Mouse (Mus musculus) Muller cell, postnatal 12 days (primary cell): ENCODE results near the gene Gm1113.

ENCODE experiments used
- DNase-seq: peaks from one replicate; pipeline ENCODE4 v3.0.0-alpha.2; 2015; ENCODE audit errors: inconsistent ontology term

The Gm1113 gene

DNA sequence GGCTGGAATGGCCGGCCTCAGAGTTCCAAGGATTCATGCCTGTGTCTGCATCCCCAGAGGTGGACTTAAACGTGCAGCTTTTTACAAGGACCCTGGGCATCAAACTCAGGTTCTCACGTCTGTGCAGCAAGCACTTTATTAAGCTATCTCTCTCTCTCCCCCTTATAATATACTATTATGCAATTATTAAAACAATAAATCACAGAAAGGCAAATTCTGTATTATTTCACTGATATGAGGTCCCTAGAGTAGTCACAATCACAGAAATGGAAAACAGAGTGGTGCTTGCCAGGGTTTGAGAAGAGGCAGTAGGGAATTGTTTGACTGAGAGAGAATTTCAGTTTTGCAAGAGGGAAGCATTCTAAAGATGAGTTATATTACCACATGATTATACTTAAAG, 11.1 kb upstream of the Gm1113 start:
- no peak for DNase-seq

DNA sequence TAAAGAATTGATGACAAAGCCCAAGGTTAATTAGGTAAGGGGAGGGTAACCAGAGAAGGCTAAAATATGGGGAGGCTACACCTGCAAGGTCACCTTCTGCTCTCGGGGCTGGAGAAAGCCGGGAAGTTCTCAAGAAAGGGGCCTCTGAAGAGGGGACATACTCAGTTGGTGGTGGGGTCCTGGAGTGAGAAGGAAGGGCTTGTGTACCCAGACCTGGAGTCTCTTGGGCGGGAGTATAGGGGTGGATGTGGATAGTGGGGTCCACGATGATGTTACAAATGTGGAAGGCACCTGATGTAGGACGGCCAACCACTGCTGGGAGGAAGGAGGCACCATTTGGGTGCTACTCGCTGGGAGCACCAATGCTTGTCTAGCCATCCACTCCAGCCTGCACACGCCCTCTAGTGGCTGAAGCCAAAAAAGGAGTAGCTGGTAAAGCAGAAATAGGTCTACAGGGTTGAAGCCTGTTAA, 5.9 kb upstream of the Gm1113 start:
- DNase-seq: peak; percentile 69

DNA sequence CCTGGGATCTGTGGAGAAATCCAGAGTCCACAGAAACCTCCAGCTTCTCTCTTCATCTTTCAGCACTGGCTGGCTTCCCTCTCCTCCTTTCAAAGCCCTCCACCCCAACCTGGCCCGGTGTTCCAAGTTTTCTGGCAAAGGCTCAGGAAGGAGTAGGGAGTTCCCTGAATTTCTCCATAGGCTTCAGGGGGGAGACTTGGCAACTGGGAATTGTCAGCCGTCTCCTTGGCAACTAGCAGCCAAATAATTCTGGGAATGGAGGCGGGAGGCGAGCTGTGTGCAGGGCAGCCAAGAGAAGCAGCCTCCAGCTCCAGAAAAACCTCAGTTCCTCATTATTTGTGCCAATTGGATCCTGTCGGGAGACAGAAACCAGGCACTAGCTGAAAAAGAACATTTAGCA, 5.5 kb upstream of the Gm1113 start:
- DNase-seq: peak; percentile 79

DNA sequence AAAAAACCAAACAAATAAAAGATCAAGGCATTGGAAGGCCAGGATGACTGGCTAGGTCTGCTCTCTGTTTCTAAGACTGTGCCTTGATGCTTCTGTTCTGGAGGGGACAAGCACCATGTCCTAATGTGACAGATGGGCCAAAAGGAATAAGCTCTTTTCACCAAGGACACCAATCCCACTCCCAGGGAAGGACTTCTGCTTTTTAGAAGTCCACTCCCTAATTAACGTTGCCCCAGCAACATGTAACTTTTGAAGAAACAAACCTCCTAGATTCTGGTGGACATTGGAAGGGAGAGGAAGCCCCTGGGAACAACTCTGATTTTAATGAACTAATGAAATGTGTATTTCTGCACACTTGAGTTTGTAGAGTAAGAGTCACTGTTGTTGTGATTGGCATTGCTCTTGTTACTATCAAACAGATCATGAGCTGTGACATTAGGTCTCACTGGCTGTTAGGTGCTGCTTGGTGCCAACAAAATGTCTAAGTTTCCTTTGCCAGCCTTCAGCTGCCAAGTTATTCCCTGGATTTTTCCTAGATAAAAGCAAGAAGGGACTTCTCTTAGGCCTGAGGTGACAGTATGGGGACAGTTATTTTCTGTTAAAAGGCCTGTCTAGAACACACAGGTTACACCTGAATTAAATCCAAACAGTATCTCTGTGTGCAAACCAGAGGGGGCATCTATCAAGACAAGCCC, 4.9 kb upstream of the Gm1113 start:
- no peak for DNase-seq

DNA sequence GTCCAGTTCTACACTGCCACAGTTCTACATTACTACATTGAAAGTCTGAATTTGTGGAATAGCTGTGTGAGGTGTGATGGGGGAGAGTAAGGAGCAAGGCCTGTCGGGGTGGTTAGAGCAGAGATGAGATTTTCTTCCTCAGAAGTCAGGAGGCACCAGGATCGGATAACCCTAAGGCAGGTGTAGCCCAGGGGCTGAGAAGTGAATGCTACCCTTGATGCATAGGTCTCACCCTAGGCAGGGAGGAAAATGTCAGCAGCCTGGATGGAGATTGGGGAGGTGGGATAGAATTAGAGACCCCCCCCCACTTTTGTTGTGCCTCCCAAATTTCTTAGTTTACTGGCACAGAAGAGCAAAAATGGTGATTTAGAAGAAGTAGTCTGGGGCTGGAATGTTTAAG, 4.2 kb upstream of the Gm1113 start:
- no peak for DNase-seq

DNA sequence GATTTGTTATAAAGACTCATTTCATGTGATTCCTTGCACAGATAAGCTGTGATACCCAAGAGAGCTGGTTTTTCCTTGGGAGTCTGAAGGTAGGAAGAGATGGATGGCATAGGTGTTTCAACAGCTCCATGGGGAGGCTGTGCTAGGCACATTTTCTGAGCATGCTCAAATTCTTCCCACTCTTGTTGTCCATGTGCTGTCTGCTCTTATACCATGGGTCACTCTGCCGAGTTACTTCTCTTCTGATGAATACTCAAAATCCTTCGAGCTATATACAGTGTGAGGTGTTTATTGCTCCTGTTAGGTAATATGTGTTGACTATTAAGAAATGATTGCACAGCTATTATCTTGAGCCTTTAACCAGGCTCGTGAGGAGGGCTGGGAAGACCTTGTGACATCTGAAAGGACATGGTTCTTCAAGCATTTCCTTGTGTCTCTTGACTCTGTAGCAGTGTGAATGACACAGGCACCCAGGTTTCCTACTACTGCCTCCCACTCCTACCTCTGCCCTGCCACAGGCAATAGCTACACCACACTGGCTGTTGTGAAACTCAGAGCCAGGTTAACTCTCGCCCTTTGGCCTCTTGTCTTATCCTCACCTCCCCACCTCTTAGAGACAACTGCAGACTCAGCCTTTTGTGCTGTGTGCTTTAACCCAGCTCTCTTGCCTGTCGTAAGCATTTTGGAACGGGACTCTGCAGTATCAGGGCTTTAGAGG, 2.7 kb upstream of the Gm1113 start:
- no peak for DNase-seq

DNA sequence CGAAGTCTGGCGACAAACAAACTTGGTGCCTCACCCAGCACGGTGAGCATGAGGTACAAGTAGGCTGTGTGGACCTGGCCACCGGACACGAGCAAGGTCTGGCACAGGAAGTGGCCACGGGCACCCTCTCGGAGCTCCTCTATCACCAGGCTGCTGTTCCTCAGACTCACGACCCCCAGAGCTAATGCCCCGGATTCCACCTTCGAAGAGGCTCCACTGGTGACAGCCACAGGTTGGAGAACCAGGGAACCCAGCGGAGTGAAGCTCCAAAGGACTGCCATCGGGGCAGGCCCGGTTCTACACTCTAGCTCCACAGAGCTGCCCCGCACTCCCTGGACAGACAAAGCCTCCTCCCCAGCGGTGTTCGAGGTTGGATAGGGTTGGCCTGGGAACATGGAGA, 1.4 kb downstream of the Gm1113 start:
- no peak for DNase-seq

DNA sequence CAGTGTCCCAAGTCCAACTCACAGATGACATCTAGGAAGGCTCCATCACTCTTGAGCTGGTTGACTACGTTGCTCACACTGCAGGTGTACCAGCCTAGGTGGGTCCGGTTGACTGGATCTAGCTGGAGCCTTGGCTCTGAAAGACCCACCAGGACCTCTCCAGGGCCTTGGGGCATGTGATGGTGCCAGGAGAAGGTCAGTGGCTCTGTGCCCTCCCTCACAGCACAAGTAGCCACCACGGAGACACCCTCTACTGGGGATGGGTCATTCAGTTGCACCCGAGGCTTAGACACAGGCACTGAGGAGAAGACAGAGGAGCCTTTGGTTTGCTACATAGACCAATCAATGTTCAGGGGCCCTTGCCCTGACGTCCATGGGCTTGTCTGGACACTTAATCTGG, 1.9 kb downstream of the Gm1113 start:
- no peak for DNase-seq

DNA sequence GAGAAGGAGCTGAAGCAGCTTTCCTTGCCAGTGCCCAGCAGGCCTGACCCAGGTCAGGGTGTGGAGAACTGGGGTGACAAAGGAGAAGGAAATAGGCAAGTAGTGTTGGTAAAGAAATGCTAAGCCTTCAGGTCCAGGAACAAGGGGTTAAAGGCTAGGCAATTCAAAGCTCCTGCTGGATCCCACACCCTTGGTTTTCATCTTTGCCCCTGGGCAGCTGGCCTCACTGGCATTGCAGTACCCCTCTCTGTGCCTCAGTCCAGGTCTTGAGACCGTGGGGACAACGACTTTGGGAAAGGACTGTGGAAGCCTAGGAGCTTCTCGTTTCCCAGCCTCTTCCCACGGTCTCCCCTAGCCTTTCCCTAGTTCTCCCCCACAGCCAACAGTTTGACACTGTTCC, 4.2 kb downstream of the Gm1113 start:
- no peak for DNase-seq

DNA sequence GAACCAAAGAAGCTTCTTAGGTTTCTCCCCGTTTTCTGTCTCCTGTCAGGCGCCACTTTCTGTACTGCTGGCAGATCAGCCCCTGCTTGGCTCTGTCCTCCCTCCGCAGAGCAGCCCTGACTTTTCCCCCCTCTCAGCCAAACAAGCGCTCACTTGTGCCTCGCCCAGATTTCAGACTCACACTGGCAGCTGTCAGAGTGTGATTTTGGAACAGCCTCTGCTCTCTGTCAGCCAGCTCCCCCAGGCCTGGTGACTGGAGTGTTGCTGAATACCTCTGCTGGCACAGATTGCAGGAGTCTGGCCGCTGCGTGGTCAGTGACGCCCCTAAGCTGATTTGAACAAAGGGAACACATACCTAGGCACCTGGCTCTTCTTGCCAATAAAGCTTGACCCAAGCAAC, 9.8 kb downstream of the Gm1113 start:
- peak; percentile 69 for DNase-seq

DNA sequence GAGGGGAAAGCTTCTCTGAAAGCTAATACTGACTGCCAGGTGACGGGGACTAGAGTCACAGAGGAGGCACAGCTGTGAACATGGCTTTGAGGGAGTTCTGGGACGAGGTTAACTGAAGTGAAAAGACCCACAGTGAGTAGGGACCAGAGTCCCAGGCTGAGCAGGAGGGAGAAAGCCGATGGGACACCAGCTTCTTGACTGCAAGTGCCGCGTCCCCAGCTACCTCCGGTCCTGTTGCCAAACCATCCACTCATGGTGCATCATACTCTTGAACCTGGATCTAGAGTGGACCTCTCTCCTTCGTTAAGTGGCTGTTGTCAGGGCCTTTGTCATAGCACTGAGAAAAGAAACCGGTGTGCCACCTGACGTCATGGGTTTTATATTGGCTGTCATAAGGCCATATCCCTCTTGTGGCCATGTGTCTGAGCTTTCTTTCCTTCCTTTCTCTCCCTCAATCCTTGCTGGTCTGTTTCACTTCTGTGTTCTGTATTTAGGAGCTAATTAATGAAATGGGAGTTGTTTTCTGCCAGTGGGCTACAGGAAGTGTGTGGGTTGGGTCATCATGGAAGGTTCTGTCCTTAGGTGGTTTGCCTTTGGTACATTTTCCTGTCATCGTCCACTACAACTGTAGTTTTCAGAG, 15.6 kb downstream of the Gm1113 start:
- no peak for DNase-seq

DNA sequence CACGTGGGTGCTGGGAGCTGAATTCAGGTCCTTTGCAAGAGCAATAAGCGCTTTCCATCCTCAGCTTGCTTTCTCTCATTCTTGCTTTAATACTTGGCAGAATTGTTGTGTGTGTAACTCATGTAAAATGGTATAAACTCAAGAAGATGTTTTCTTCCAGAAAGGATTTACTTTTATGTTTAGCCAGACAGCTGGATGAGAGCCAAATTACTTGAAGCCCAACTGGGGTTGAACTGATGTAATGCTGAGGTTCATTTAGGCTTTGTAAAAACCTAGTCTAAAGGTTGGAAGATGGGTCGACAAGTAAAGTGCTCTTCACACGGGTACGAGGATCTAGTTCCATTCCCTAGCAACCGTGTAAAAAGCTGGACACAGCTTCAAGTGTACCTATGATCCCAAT, 18.1 kb downstream of the Gm1113 start:
- DNase-seq: no peak

DNA sequence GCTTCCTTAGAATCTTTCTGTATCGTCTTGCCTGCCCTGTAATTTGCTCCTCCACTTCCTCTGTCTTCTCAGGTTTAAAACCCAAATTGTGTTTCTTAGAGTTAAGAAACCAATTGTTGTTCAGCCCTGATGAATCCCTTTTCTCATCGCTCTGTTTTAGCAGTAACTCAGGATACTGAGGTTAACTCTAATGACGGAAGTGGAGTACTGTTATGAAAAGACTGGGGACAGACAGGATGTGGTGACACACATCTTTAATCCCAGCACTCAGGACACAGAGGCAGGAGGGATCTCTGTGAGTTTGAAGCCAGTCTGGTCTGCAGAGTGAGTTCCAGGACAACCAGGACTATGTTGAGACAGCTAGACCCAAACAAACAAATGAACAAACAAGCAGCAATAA, 22.6 kb downstream of the Gm1113 start:
- no peak for DNase-seq

DNA sequence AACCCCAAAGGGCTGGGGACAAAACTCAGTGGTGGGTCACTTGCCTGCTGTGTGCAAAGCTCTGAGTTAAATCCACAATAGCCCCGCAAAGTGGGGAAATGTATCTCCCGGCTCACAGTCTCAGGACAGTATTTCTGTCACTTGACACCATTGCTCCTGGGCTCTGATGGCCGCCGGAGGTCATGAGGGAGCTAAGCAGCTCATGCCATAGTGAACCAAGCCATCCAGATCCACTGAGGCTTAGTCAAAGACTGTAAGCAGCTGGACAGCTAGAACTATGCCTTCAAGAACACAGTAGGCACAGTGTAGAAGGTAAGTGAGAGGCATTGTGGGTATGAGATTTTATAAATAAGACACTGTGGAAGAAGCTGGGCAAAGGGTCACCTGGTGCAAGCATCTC, 23.1 kb downstream of the Gm1113 start:
- no peak for DNase-seq

DNA sequence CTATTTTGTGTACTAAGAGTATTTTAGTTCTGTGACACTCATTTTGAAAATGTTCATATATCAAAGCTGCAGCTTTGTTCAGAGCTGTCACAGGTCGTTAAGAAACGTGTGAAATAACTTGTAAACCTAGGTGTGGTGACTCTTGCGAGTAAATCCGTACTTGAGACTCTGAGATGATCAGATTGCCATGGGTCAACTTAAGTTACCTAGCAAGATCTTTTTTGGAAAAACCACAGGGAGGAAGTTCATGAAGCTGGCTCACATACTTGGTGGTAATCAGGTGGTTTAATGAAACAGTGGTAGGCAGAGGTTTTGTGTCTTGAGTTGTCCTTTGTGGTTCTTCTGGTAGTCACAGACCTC, 24.4 kb downstream of the Gm1113 start:
- DNase-seq: no peak

DNA sequence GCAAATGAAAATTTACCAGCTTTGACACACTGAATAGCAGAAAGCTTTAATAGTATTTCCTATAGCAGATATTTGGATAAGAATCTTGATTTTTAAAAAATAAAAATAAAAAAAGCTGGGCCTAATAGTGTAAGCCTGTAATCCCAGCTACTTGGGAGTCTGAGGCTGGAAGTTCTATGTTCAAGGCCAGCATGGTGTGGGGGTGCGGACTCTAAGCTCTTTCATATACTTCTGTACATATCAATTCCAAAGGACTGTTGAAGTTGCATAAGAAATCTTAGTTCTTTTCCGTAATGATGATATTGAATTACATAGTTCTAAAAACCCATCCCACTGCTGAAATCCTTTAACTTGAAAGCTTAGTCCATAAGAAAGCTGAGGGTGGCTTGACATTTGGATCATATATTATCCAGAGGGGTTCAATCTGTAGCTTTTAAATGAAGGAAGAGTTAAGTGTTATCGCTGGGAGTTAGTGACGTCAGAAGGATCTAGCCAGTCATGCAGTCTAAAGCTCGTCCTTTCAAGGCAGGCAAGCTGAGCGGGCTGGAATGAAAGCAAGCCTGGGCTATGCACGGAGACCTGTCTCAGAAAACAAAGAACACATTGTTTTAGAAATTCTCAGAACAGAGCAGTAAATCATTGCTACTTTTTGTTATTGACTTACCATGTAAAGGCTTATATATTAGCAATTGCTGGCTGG, 24.9 kb downstream of the Gm1113 start:
- DNase-seq: peak; percentile 52

DNA sequence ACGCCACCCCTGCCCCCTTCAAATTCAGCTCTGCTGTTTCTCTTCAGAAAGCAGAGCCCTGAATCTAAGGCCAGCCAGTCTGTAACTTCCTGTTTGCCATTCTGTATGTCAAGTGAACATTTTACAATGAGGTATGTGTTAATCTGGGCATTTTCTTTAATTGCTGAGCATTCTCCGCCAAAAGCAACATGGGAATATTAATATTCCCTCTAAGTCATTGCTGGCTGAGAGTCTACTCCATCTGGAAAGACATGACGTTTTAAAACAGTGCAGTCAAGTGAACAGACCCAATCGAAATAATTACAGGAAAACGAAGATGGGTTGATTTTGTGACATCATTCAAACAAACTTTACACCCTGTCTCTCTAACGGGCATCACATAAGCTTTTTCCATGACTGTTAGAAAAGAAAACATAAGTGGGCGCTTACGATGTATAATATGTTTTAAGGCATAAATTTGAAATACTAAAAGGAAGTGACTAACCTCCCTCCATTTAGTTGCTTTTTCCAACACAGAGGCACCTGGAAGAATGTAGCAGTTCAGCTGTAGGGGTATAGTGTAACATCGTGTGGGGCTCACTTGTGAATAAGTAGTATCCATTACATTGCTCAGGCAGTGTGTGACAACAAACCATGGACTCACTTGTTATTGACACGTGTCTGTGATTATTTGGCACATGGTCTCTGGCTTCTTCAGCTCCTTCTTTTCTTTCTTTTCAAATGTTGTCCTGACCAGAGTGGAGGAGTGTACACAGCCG, 26.8 kb downstream of the Gm1113 start:
- DNase-seq: no peak

DNA sequence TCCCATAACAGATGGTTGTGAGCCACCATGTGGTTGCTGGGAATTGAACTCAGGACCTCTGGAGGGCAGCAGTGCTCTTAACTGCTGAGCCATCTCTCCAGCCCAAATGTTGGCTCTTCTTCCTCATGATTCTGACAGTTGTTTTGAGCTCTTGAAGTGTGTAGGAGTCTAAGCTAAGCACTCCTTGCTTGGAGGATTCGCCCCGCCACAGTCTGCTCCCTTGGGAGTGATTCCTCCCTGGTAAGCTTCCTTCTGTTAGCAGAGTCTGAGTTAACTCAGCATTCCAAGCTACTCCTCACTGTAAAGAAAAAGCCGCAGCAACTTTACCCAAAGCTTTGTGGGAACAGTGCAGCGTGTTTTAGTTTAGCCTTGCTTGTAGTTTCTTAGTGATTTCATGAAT, 29.6 kb downstream of the Gm1113 start:
- no peak for DNase-seq

DNA sequence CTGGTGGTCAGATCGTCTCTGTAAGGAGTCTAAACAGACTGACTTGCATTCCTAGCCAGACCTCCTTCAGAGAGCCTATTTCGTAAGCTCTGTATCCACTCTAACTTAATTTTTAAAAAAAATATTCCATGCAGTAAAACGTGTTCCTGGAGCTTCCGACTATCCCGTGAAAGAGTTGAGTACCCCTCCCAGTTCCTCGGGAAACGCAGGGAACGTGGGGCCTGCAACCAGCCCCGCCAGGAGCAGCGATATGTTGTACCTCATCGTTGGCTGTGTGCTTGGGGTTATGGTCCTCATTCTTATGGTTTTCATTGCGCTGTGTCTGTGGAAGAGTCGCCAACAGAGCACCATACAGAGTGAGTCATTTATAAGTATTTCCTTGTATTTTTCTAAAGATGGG, 31.5 kb downstream of the Gm1113 start:
- no peak for DNase-seq

DNA sequence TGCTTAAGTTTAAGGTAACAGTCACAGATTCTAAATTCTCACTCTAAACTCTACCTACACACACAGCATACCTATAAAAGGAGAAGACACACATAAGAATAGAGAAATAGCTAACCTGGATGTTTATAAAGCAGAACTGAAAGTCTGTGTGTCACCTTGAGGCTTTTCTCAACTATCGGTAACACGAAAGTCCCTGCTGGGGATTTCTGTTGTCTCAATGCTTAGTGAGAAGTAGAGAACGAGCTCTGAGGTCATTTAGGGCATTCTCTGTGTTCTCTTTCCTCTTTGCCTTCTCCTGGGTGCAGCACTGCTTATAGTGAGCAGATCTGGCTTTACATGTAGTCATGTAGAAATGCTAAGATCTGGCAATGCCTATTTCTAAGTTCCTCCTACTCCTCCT, 34.1 kb downstream of the Gm1113 start:
- no peak for DNase-seq

DNA sequence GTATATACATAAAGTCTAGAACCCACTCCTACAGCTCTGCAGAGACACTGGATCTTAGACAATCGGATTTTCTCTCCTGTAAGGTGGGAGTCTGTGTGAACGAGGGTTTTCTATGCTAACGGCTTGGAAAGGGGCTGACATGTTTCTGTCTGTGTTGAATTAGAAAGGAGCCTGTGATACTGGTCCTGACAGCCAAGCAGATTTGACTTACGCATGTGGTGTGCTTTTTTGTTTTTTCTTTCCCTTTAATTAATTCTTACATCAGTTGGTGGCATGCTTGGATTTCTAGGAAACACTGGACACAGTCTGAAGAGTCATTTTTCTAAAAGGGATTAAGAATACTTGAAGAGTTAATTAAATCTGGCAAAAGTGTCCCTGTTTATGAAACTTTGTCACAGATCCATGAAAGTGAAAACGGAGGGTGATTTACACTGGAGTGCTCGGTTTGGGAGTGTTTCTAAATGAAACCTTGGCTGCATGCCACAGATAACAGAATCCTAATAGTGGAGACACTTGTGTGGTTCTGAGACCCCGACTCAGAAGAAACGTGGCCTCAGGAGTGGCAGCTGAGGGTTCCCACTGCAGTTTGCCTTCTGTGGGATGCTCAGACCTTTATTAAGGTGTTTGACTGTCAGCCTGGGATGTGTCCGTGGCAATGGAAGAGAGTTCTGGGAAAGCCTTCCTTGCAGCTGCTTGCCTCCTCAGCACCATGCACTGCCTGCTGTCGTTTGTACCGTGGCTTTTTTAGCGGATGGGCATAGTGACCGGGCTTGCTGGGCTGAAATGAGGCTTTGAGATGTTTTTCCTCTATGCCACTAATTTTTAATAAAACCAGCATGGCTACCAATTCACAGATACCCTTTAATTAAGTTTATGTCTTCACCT, 35.8 kb downstream of the Gm1113 start:
- DNase-seq: peak; percentile 55
